Mouse (Mus musculus) hindlimb bud, embryonic 11.5 days (tissue): Measurements from ENCODE around the gene Laptm5.

Experiments
- DNase-seq: peaks from one replicate; pipeline ENCODE4 v3.0.0-alpha.2; 2012; ENCODE audit warnings: low read depth, low spot score; ENCODE audit errors: extremely low spot score

The Laptm5 gene

GRCm38 (mm10) chr4:130918805-130919749, 6.2 kb downstream of the Laptm5 start:
- no peak for DNase-seq

DNA sequence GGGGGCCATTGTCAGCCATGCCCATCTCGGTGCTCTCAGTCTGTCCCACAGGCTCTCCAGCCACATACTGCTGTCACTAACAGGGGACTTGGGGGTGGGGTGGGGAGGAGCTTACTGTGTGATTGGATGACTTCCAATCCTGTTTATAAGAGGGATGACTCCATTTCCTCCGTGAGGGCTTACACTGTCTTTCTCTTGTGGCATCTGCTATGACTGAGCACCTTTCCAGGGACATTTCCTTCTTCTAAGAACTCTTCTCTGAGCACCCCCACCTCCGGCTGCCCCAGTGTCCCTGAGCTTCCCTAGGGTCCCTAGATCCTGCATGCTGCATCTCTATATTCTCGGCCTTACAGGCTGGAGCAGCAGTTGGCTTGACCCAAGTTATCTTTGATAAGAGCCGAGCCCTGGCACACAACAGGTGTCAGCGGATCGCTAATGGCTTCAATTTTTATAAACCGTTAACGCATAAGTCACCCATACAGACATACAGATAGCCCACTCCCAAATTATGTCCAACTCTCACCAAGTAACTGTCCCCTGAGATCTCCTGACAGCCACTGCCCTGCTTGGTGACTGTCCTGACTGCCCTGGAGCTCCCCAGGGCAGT, 6.9 kb downstream of the Laptm5 start:
- no peak for DNase-seq

DNA sequence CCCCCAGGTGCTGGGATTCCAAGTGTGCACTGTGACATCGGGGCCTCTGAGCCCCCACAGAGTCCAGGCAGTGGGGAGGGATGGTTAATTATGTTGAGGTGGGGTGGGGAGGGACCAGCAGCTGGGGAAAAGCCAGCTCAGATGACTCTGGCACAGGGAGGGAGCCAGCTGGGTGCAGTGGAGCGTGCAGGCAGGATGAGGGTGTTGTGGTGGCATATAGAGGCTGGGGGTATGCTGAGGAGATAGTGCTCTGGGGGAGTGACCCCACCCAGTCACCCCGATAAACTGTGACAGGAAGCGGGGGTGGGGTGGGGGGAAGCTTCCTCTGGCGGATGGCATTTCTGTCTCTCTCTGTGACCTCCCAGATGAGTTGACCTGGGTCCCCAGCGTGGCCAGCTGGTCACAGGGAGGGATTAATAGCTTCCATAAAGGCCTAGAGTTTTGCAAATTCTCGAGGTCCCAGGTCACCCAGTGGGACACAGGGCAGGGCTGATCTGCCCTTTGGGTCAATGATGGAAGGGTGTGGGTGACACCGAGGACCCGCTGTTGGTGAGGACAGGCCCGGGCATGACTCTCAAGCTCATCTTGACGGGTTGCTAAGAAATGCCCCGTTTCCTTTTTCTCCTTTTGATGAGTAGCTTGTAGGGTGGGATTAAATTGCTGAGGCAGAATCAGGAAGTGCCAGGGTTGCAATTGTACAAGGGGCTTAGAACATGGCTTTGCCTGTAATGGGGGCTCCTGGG, 8.2 kb downstream of the Laptm5 start:
- DNase-seq = no peak

DNA sequence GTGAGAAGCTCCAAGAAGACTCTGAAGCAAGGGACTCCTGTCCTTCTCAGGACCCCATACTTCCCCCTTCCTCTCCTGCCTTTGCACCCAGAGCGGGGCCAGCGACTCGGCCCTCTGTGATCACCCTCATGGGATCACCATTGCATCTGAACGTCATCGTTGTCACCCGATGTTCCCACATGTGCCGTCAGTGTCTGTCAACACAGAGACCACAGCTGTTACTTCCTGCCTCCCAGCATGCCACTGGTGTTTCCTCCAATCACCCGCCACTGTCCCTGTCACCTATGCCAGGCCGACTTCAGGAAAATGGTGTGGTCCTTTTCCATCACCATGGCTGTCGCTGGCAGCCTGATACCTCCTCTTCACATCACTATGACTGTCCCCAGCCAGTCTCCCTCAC, 9.1 kb downstream of the Laptm5 start:
- no peak for DNase-seq

DNA sequence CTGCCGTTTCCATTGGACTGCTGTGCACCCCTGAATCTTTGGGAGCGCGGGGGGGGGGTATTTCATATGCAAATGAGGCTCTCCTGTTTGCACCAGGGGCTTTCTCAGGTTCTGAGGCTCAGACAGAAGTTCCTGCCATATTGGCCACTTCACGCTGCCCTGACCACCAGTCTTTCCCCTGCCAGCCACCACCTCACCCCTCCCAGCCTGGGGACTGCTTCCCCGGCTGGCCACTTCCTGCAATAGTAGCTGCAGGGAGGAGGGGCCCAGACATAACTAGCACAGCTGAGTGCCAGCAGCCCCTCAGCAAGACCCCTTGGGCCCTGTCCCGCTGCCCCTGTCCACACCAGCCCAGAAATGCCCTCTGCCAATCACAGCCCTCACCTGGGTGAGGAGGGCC, 13.3 kb downstream of the Laptm5 start:
- no peak for DNase-seq

- DNase-seq = no peak
Measured at GRCm38 (mm10) chr4:130927821-130928220, 14.9 kb downstream of the Laptm5 start.

DNA sequence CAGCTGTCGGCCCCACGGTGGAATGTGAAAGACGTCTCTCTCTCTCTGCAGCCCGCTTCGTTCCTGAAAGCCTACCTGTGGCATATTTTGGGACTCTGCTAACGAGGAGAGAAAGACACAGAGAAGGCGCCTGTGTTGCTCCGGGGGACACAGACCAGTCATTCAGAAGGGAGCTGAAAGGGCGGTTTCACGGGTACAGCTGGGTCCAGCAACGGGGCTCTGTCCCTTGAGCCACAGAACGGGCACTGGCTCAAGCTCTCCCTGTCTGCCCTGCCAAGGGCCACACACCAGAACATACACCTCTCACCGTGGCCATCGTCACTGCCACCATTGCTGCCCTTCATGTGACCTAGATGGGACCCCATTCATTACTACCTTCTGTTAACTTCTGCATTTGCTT, 29.7 kb downstream of the Laptm5 start:
- DNase-seq = no peak

- no peak for DNase-seq
Measured at GRCm38 (mm10) chr4:130944112-130944511, 31.2 kb downstream of the Laptm5 start, which contains the start of gene Matn1. TSS of gene Matn1 (plus strand) at chr4:130944385.

DNA sequence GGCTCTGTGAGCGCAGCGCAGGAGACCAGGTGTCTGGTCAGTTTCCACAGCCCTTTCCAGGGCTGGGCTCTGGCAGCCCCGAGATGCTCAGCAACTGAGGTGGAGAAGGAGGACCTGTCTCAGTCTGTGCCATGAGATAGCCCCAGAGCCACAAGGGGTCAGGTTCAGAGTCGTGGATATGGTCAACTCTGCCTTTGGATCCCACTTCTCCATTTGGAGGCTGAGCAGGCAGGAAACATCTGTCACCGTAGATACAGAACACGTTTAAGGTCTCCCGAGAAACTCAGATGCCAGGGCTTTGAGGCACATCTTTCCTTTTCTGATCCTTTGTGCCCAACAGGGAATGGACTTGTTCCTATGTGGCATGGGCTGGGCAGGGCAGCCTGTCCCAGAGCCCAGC, 31.9 kb downstream of the Laptm5 start:
- DNase-seq = no peak

- peak; percentile 31 for DNase-seq
Measured at GRCm38 (mm10) chr4:130947094-130947647, 34.2 kb downstream of the Laptm5 start.

- DNase-seq = no peak
Measured at GRCm38 (mm10) chr4:130949821-130950384, 37.0 kb downstream of the Laptm5 start.

DNA sequence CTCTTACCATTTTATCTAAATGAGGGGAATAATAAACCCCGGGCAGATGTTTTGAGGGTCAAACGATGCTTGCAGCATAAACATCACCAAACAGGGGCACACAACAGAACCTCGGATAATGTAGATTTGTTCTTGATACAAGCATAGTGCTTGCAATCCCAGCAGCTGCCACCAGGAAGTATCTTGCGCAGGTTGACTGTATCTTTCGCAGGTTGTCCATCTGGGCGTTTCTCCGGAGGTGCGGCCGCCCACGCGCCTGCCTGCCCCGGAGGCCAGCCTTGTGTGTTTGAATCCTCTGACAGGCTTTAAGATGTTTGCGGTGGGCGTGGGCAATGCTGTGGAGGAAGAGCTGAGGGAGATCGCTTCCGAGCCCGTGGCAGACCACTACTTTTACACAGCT, 39.6 kb downstream of the Laptm5 start:
- no peak for DNase-seq

GRCm38 (mm10) chr4:130957156-130957555, 44.2 kb downstream of the Laptm5 start:
- no peak for DNase-seq

GRCm38 (mm10) chr4:130958812-130959211, 45.9 kb downstream of the Laptm5 start:
- no peak for DNase-seq

DNA sequence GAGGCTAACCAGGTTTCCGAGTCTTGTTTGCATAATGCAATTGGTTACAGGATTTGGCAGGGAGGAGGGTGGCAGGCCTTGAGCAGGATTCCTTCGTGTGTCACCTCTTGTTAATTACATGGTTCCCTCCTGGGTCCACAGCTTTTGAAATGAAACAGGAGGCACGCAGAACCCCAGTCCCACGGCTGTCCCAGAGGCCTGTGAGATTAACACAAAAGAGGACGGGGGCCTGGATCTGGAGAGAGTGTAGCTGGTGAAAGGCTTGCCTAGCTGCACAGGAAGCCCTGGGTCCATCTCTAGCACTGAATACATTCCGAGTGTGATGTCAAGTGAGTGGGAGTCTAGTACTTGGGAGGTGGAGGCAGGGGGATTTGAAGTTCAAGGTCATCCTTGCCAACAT, 46.8 kb downstream of the Laptm5 start:
- DNase-seq = no peak

GRCm38 (mm10) chr4:130960118-130960734, 47.3 kb downstream of the Laptm5 start:
- peak; percentile 62 for DNase-seq

- no peak for DNase-seq
Measured at GRCm38 (mm10) chr4:130971278-130971677, 58.4 kb downstream of the Laptm5 start.

- no peak for DNase-seq
Measured at GRCm38 (mm10) chr4:130972421-130972829, 59.5 kb downstream of the Laptm5 start.

- DNase-seq = no peak
Measured at GRCm38 (mm10) chr4:130973332-130974263, 60.7 kb downstream of the Laptm5 start.
